8 mouse cellular contexts compared by ENCODE assay signal in the genomic region with DNA sequence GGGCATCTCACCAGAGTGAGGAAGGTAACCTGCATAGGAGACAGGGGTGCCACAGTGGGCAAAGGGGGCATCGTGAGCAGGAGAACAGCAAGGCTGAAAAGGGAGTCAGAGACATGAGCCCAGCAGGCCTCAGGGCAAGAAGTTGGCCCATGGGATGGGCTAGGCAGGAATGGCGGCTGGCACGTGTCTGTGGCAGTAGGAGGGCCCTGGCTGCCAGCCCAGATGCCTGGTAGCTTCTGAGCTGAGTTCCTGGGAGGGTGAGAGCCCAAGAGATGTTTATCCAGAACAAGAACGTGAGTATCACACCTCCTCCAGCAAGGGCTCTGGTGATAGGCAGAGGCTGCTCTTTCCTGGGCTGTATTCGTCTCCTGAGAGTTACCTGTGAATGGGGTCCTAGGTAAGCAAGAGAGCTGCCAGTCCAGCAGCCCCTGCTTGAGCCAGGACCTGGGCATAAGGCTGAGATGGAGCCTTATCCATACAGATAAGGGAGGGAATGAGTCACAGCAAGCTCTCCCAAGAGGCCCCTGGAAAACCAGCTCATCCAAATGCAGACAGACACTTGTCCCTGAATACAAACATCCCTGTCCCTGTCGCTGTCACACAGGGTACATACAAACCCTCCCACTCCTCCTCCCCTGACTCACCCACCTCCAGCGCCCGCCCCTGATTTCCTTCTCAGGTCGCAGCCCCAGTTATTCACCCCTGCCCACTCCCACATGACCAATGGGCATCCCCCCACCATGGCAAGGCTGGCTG. TPM values are rescaled to one million over a fixed set of nuclear protein-coding genes. Genes with fewer than 3 reads are reported as not detected.
DNase-seq lines count a peak whose midpoint lies in the region; ATAC-seq lines count a peak whose summit lies in the region.

No protein-coding gene starts in this region.

- H3K36me3 ChIP-seq in heart, embryonic 12.5 days: no peaks in the 10 kb centered on the region
- no peaks in the 10 kb centered on the region for H3K36me3 ChIP-seq in midbrain, embryonic 14.5 days (ENCODE audit: control insufficient read depth, insufficient read depth, low read length)

- no peak overlapping the region for H3K4me3 ChIP-seq in heart, embryonic 12.5 days
- no peak overlapping the region for H3K4me3 ChIP-seq in midbrain, embryonic 14.5 days (replicated peaks; ENCODE audit: low read depth, low read length)

- no peak overlapping the region for H3K27ac ChIP-seq in heart, embryonic 12.5 days (ENCODE audit: poor library complexity, severe bottlenecking)
- H3K27ac ChIP-seq in midbrain, embryonic 14.5 days (replicated peaks; ENCODE audit: low read depth, low read length): no peak overlapping the region

- no peak overlapping the region for H3K9ac ChIP-seq in heart, embryonic 12.5 days
- H3K9ac ChIP-seq in midbrain, embryonic 14.5 days (replicated peaks; ENCODE audit: low read length): no peak overlapping the region

- peaks cover 26% of the 10 kb centered on the region; the same call in 1 of the 2 replicates for H3K27me3 ChIP-seq in heart, embryonic 12.5 days (replicated peaks)
- H3K27me3 ChIP-seq in midbrain, embryonic 14.5 days (ENCODE audit: control insufficient read depth, insufficient read depth, low read length): peaks cover 13% of the 10 kb centered on the region; the same call in 1 of the 2 replicates

- H3K4me2 ChIP-seq in heart, embryonic 12.5 days: 0 out of 2 replicates have a peak overlapping the region, but pooled peaks have one; percentile 11
- H3K4me2 ChIP-seq in midbrain, embryonic 14.5 days (ENCODE audit: low read length): no peak overlapping the region

- no peaks in the 10 kb centered on the region for H3K9me3 ChIP-seq in heart, embryonic 12.5 days (replicated peaks)
- H3K9me3 ChIP-seq in midbrain, embryonic 14.5 days (ENCODE audit: control insufficient read depth, low read length): no peaks in the 10 kb centered on the region

- 35% methylated on average over 9 of the region's 9 CpGs for WGBS in heart, embryonic 12.5 days
- WGBS in midbrain, embryonic 14.5 days: 57% methylated on average over 9 of the region's 9 CpGs

- no peak for ATAC-seq in heart, embryonic 12.5 days (ENCODE audit: insufficient number of reproducible peaks, low FRiP score)
- ATAC-seq in midbrain, embryonic 14.5 days (ENCODE audit: low FRiP score, low TSS enrichment): no peak
- no peak for ATAC-seq in cerebellum, adult (ENCODE audit: insufficient number of reproducible peaks, low FRiP score, low TSS enrichment)

- peaks cover 26% of the 10 kb centered on the region for H3K4me1 ChIP-seq in heart, embryonic 12.5 days (replicated peaks)
- H3K4me1 ChIP-seq in midbrain, embryonic 14.5 days (ENCODE audit: control insufficient read depth, insufficient read depth, low read length): peaks cover 11% of the 10 kb centered on the region

- DNase-seq in gastrocnemius, postnatal 10 days: peak; percentile 55
- DNase-seq in gastrocnemius, adult 8-10 months (ENCODE audit: low spot score in 2 of 2): no peak
- DNase-seq in NIH3T3 (ENCODE audit: low read depth): peak; percentile 82
- DNase-seq in kidney, postnatal 25 days: peak; percentile 93 to 95
- DNase-seq in midbrain, embryonic 14.5 days: peak; percentile 69
- no peak for DNase-seq in embryo, embryonic 10 days (ENCODE audit: low spot score)

RNA-seq across cellular contexts. Expression of gene Tns1, which starts 2.2 kb away (rescaled TPM):
- 100 to 1,000 TPM; 193 to 196 TPM for total RNA-seq in gastrocnemius, postnatal 10 days (2021)
- 100 to 1,000 TPM; 217 to 331 (median 279) TPM for total RNA-seq in gastrocnemius, adult 8-10 months (2022)
- polyA plus RNA-seq in heart, embryonic 12.5 days (2016; fragmentation: Nextera tagmentation; extraction: Ambion mirVana): 111 and 115 TPM in 2 replicates
- 7.6 and 11.0 TPM in 2 replicates for polyA plus RNA-seq in midbrain, embryonic 14.5 days (2014; fragmentation: Nextera tagmentation; extraction: Ambion mirVana)

RNA-seq across cellular contexts. Expression of gene Rufy4, which starts 3.3 kb away (rescaled TPM):
- total RNA-seq in gastrocnemius, postnatal 10 days (2021): 1 to 10 TPM in 1 of 2 experiments, under 1 TPM in 1; 0.12 to 1.2 TPM
- total RNA-seq in gastrocnemius, adult 8-10 months (2022): not detected
- 0.28 and 0.36 TPM in 2 replicates for polyA plus RNA-seq in heart, embryonic 12.5 days (2016; fragmentation: Nextera tagmentation; extraction: Ambion mirVana)
- 0.12 and 0.33 TPM in 2 replicates for polyA plus RNA-seq in midbrain, embryonic 14.5 days (2014; fragmentation: Nextera tagmentation; extraction: Ambion mirVana)

RNA-seq across cellular contexts. Expression of gene Cxcr2, which starts 31.8 kb away (rescaled TPM):
- total RNA-seq in gastrocnemius, postnatal 10 days (2021): under 1 TPM in 1 of 2 experiments, not detected in 1; 0.18 TPM
- not detected for total RNA-seq in gastrocnemius, adult 8-10 months (2022)
- 0.08 and 0.11 TPM in 2 replicates for polyA plus RNA-seq in heart, embryonic 12.5 days (2016; fragmentation: Nextera tagmentation; extraction: Ambion mirVana)
- polyA plus RNA-seq in midbrain, embryonic 14.5 days (2014; fragmentation: Nextera tagmentation; extraction: Ambion mirVana): not detected in 2 replicates

Comparison
In these comparisons a context has a peak if more than half of its experiments do, and no peak if none do; other contexts are left out.
1. DNase-seq: peak in gastrocnemius, postnatal 10 days (single experiment), NIH3T3 (single experiment), kidney, postnatal 25 days (2 of 2) and midbrain, embryonic 14.5 days (single experiment); none in gastrocnemius, adult 8-10 months (0 of 2) and embryo, embryonic 10 days (single experiment).